Mouse (Mus musculus): Measurements from ENCODE around the gene Nt5m. TPM values are rescaled to one million over a fixed set of nuclear protein-coding genes. Genes with fewer than 3 reads are reported as not detected.

Nt5m gene
- polyA plus RNA-seq (2021; fragmentation: Nextera tagmentation) = 95.8 and 100 TPM in 2 replicates
- long read RNA-seq, experiment 1, transcript Nt5m-203 (5 exons, 1,316 nt) = minor isoform, 31 of 229 reads
- long read RNA-seq, experiment 1, transcript Nt5m-202 (5 exons, 1,387 nt) = minor isoform, 18 of 229 reads
- long read RNA-seq, experiment 1, transcript Nt5m-201 (5 exons, 1,306 nt) = major isoform, 146 of 229 reads
- long read RNA-seq, experiment 1, partial matches to known transcripts = 3 of 229 reads
- long read RNA-seq, experiment 1, other reads (novel, unspliced or antisense) = 31 of 229 reads
- long read RNA-seq, experiment 2, transcript Nt5m-203 (5 exons, 1,316 nt) = minor isoform, 11 of 138 reads
- long read RNA-seq, experiment 2, transcript Nt5m-202 (5 exons, 1,387 nt) = minor isoform, 13 of 138 reads
- long read RNA-seq, experiment 2, transcript Nt5m-201 (5 exons, 1,306 nt) = major isoform, 95 of 138 reads
- long read RNA-seq, experiment 2, partial matches to known transcripts = 3 of 138 reads
- long read RNA-seq, experiment 2, other reads (novel, unspliced or antisense) = 16 of 138 reads

GRCm38 (mm10) chr11:59839008-59839458, at the start of gene Nt5m:
Gene Nt5m (plus strand): TSS chr11:59839447.

GRCm38 (mm10) chr11:59809670-59810474, 29.4 kb upstream of the Nt5m start, which contains the start of gene Flcn:
Gene Flcn (minus strand): TSS chr11:59810016.

GRCm38 (mm10) chr11:59839459-59840126, 346 bp downstream of the Nt5m start, which contains the start of gene Cops3:
Gene Cops3 (minus strand): TSS chr11:59839838.

Other genes starting within 250 kb of the Nt5m start
- gene Olfr223, start 246.2 kb upstream of the Nt5m start, polyA plus RNA-seq (2021; fragmentation: Nextera tagmentation) = not detected in 2 replicates
- 29.8 and 39.8 TPM in 2 replicates for gene Mprip, start 178.1 kb upstream of the Nt5m start, polyA plus RNA-seq (2021; fragmentation: Nextera tagmentation)
- gene Pld6, start 51.8 kb upstream of the Nt5m start, polyA plus RNA-seq (2021; fragmentation: Nextera tagmentation) = 0.42 and 0.54 TPM in 2 replicates
- 22.3 and 28.4 TPM in 2 replicates for gene Flcn, start 29.4 kb upstream of the Nt5m start, polyA plus RNA-seq (2021; fragmentation: Nextera tagmentation)
- 93.0 and 112 TPM in 2 replicates for gene Cops3, start 391 bp downstream of the Nt5m start, polyA plus RNA-seq (2021; fragmentation: Nextera tagmentation)
- 56.3 and 56.8 TPM in 2 replicates for gene Med9, start 108.8 kb downstream of the Nt5m start, polyA plus RNA-seq (2021; fragmentation: Nextera tagmentation)
- gene Rasd1, start 125.5 kb downstream of the Nt5m start, polyA plus RNA-seq (2021; fragmentation: Nextera tagmentation) = 4.0 and 6.6 TPM in 2 replicates
- 4.3 and 4.6 TPM in 2 replicates for gene Pemt, start 207.0 kb downstream of the Nt5m start, polyA plus RNA-seq (2021; fragmentation: Nextera tagmentation)